Mouse (Mus musculus): ENCODE data around the gene Vmn1r236. TPM values are rescaled to one million over a fixed set of nuclear protein-coding genes. Genes with fewer than 3 reads are reported as not detected.
A peak's percentile ranks its signal among the peaks of the same experiment; 100 is the strongest.

The Vmn1r236 gene
- polyA plus RNA-seq (2015; fragmentation: Nextera tagmentation; extraction: Ambion mirVana): not detected in 2 replicates

DNA sequence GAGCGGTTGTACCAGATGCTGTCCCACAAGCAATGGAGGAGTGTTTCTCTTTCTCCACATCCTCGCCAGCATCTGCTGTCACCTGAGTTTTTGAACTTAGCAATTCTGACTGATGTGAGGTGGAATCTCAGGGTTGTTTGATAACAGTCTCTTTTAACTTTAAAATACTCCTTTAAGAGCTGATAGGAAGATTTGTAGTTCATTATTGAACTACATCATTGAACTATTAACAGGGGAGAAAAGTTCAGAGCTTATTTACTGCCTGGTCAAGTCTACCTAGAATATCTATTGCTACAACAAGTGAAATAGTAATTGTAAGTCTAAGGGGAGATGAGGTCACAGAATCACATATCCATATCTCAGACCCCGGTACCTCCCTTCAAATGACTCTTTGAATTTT lies at the start of gene Vmn1r236:
Gene Vmn1r236 (plus strand): TSS at position 301 of the 400 bp plus-strand sequence.
- H3K36me3 ChIP-seq: no peaks in the 10 kb centered on the region
- H3K27ac ChIP-seq (replicated peaks): no peak within 1 kb of the TSS
- H3K4me1 ChIP-seq: no peaks in the 10 kb centered on the region
- ATAC-seq (ENCODE audit: low FRiP score): no peak
- 86% methylated on average over 3 of the region's 3 CpGs for WGBS
- no peak within 1 kb of the TSS for H3K9ac ChIP-seq (replicated peaks)
- H3K27me3 ChIP-seq (replicated peaks): no peaks in the 10 kb centered on the region
- no peak within 1 kb of the TSS for H3K4me2 ChIP-seq
- H3K9me3 ChIP-seq (replicated peaks): 0 out of 2 replicates have a peak, but pooled peaks cover 5% of the 10 kb centered on the region
- H3K4me3 ChIP-seq (replicated peaks): no peak within 1 kb of the TSS

DNA sequence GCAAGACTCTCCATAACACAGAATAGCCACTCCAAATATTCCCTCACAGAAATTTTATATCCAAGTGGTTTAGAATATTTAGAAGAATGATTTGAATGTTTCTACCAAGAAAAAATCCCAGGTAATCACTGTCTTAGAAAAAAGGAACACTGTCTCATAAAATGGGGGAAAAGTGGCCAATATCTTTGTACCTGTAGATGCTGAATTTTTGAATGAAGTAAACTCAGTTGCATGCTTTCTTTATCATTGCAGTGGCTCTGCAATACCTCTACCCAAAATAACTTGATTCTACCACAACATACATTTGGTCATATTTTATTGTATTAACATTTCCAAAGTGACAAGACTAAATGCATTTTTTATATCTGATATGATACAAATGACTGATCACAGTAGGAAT lies 26.6 kb upstream of the Vmn1r236 start, which contains the start of gene Vmn1r235:
Gene Vmn1r235 (plus strand): TSS at position 301 of the 400 bp plus-strand sequence.
- Histone ChIP-seq H3K4me1 (no peaks in the 10 kb centered on the region), H3K36me3 (no peaks in the 10 kb centered on the region), H3K4me2 (no peak within 1 kb of the TSS), H3K9ac (replicated peaks) (no peak within 1 kb of the TSS), H3K27ac (replicated peaks) (no peak within 1 kb of the TSS), H3K4me3 (replicated peaks) (no peak within 1 kb of the TSS), H3K27me3 (replicated peaks) (no peaks in the 10 kb centered on the region), H3K9me3 (replicated peaks) (0 out of 2 replicates have a peak, but pooled peaks cover 2% of the 10 kb centered on the region)
- ATAC-seq (ENCODE audit: low FRiP score): no peak

DNA sequence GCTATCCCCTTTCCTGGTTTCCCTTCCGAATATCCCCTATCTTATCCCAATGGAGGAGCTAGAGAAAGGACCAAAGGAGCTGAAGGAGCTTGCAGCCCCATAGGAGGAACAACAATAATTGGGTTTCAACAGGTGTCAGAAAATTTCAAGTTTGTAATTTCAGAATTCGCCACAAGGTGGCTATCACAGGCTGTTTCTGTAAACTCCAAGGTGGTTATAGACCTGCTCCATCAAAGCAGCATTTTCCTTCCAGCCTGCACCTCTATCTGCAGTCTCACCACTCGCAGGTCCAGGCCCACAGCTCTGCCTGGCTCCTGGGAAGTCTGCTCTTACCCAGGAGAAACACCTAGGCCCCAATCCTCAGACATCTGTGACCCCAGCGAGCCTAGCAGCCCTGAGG lies 10.6 kb upstream of the Vmn1r236 start:
- Histone ChIP-seq H3K27me3 (replicated peaks) (no peaks in the 10 kb centered on the region), H3K4me3 (replicated peaks) (no peak overlapping the region), H3K4me1 (no peaks in the 10 kb centered on the region), H3K27ac (replicated peaks) (no peak overlapping the region), H3K9me3 (replicated peaks) (no peaks in the 10 kb centered on the region), H3K36me3 (no peaks in the 10 kb centered on the region), H3K9ac (replicated peaks) (no peak overlapping the region), H3K4me2 (no peak overlapping the region)
- peak; percentile 35; the same call in 1 of the 2 replicates for ATAC-seq (ENCODE audit: low FRiP score)
- 18% methylated on average over 4 of the region's 4 CpGs for WGBS

DNA sequence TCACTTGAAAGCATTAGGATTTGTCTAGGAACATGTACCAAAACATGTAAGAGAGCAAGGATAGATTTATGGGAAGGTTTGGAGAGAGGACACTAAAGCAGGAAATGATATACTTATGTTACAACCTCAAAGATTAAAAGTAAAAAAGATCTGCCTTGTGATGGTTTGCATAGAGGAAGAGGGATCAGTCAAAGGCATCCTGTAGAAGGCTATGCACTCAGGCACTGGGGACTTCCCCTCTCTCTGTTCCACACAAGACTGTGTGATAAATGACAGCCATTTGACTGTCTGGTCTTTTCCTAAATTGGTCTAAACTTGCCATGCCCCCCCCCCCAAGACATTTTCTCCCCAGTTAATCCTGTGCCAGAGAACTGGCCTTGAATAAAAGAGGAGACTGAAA lies 1.7 kb downstream of the Vmn1r236 start:
- Histone ChIP-seq H3K27me3 (replicated peaks) (no peaks in the 10 kb centered on the region), H3K9me3 (replicated peaks) (0 out of 2 replicates have a peak, but pooled peaks cover 5% of the 10 kb centered on the region), H3K27ac (replicated peaks) (no peak overlapping the region), H3K4me2 (no peak overlapping the region), H3K4me1 (no peaks in the 10 kb centered on the region), H3K36me3 (no peaks in the 10 kb centered on the region), H3K9ac (replicated peaks) (no peak overlapping the region), H3K4me3 (replicated peaks) (no peak overlapping the region)
- ATAC-seq (ENCODE audit: low FRiP score): no peak

DNA sequence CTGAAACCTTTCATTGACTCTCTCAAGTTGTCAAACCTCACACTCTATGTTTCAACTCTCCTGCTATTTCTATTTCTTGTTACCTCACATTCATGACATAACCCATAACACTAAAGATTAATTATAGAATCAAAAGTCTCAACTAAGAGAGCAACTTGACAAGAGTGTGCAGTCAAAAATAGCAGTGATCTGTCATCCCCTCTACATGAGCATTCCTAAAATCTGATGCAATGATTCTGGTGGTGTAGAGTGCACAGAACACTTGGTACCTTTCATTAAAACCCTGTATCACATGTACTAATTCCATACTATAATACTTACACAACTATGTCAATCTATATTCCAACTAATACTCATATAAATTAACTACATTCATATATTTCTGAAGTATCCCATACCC lies 7.0 kb downstream of the Vmn1r236 start:
- Histone ChIP-seq H3K4me3 (replicated peaks) (no peak overlapping the region), H3K36me3 (no peaks in the 10 kb centered on the region), H3K9ac (replicated peaks) (no peak overlapping the region), H3K9me3 (replicated peaks) (no peaks in the 10 kb centered on the region), H3K4me1 (no peaks in the 10 kb centered on the region), H3K4me2 (no peak overlapping the region), H3K27me3 (replicated peaks) (no peaks in the 10 kb centered on the region), H3K27ac (replicated peaks) (no peak overlapping the region)
- ATAC-seq (ENCODE audit: low FRiP score): no peak

DNA sequence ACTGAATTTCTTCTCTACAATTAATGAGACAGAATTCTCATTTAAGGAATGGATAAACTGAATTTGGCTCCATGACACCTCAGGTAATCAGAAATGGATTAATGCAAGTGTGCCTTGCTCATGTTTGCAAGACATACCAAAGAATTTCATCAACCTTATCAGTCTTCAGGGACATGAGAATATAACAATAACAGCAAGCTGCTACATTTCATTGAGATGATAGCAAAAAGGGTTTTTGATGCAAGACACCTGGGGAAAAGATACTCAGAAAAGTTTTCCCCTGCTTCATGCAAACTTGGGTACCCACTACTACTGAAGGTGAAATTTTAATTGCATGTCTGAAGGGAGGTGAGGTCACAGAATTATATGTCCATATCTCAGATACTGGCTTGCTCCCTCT lies 28.8 kb downstream of the Vmn1r236 start, which contains the start of gene Vmn1r237:
Gene Vmn1r237 (plus strand): TSS at position 301 of the 400 bp plus-strand sequence.
- no peak for ATAC-seq (ENCODE audit: low FRiP score)
- H3K9me3 ChIP-seq (replicated peaks): no peaks in the 10 kb centered on the region
- no peaks in the 10 kb centered on the region for H3K27me3 ChIP-seq (replicated peaks)
- no peak within 1 kb of the TSS for H3K9ac ChIP-seq (replicated peaks)
- no peaks in the 10 kb centered on the region for H3K4me1 ChIP-seq
- H3K4me2 ChIP-seq: no peak within 1 kb of the TSS
- no peak within 1 kb of the TSS for H3K27ac ChIP-seq (replicated peaks)
- no peaks in the 10 kb centered on the region for H3K36me3 ChIP-seq
- H3K4me3 ChIP-seq (replicated peaks): no peak within 1 kb of the TSS

Small RNA genes lying within 50 kb of the gene (microRNA-seq; reads per million reads assigned to microRNA genes)
- not detected for gene Gm26384

Other genes starting within 250 kb of the Vmn1r236 start
- gene Vmn1r234, start 56.9 kb upstream of the Vmn1r236 start, polyA plus RNA-seq (2015; fragmentation: Nextera tagmentation; extraction: Ambion mirVana): not detected in 2 replicates
- gene Vmn1r235, start 26.5 kb upstream of the Vmn1r236 start, polyA plus RNA-seq (2015; fragmentation: Nextera tagmentation; extraction: Ambion mirVana): not detected in 2 replicates
- not detected in 2 replicates for gene Vmn1r237, start 28.9 kb downstream of the Vmn1r236 start, polyA plus RNA-seq (2015; fragmentation: Nextera tagmentation; extraction: Ambion mirVana)
- 4.7 and 5.5 TPM in 2 replicates for gene Zfp677, start 100.8 kb downstream of the Vmn1r236 start, polyA plus RNA-seq (2015; fragmentation: Nextera tagmentation; extraction: Ambion mirVana)
- 4.6 and 6.8 TPM in 2 replicates for gene Zfp54, start 140.3 kb downstream of the Vmn1r236 start, polyA plus RNA-seq (2015; fragmentation: Nextera tagmentation; extraction: Ambion mirVana)
- 11.1 and 13.7 TPM in 2 replicates for gene Zfp51, start 167.4 kb downstream of the Vmn1r236 start, polyA plus RNA-seq (2015; fragmentation: Nextera tagmentation; extraction: Ambion mirVana)
- gene Zfp53, start 206.1 kb downstream of the Vmn1r236 start, polyA plus RNA-seq (2015; fragmentation: Nextera tagmentation; extraction: Ambion mirVana): 9.7 and 11.7 TPM in 2 replicates